Mouse (Mus musculus) E14TG2a.4 (cell line): Measurements from ENCODE around the gene Apaf1.

Experiments
- H3K27me3 ChIP-seq: 2 replicates; pipeline ENCODE4 v1.6.1; 2014; ENCODE audit warnings: low read length, control low read depth; ENCODE audit not compliant: insufficient read depth
- H3K36me3 ChIP-seq: 2 replicates; pipeline ENCODE4 v1.6.1; 2014; ENCODE audit warnings: low read length, control low read depth; ENCODE audit not compliant: insufficient read depth
- H3K4me1 ChIP-seq: replicated peaks from 2 replicates; pipeline ENCODE4 v1.6.1; 2014; ENCODE audit warnings: low read depth, low read length, control low read depth
- H3K4me3 ChIP-seq: replicated peaks from 2 replicates; pipeline ENCODE4 v1.5.1; 2014; ENCODE audit warnings: mild to moderate bottlenecking, low read length
- H3K9me3 ChIP-seq: 2 replicates; pipeline ENCODE4 v1.6.1; 2014; ENCODE audit warnings: low read length, control low read depth
- CTCF ChIP-seq: conservative IDR thresholded peaks from 2 replicates; pipeline ENCODE4 v1.5.1; 2014; ENCODE audit warnings: low read length
- NANOG ChIP-seq: IDR thresholded peaks from 2 replicates; pipeline ENCODE4 v1.6.1; 2014; ENCODE audit warnings: borderline replicate concordance, low read length, mixed read lengths
- POU5F1 ChIP-seq: IDR thresholded peaks from 2 replicates; pipeline ENCODE4 v1.6.1; 2014; ENCODE audit warnings: low read length, borderline replicate concordance

Gene Apaf1

GRCm38 (mm10) chr10:91027964-91028363, 54.6 kb downstream of the Apaf1 start:
- TF ChIP-seq POU5F1 (no peak), NANOG (no peak), CTCF (no peak)

GRCm38 (mm10) chr10:91027468-91027867, 55.1 kb downstream of the Apaf1 start:
- Histone ChIP-seq H3K27me3 (no peaks in the 10 kb centered on the region), H3K4me1 (peaks cover 18% of the 10 kb centered on the region), H3K9me3 (no peaks in the 10 kb centered on the region), H3K36me3 (peaks cover 12% of the 10 kb centered on the region), H3K4me3 (no peak overlapping the region)
- no peak for TF ChIP-seq NANOG
- no peak for TF ChIP-seq CTCF
- TF ChIP-seq POU5F1 = no peak

More at GRCm38 (mm10) chr10:91027964-91028363, 54.6 kb downstream of the Apaf1 start:
- Histone ChIP-seq H3K9me3 (no peaks in the 10 kb centered on the region), H3K4me1 (peaks cover 23% of the 10 kb centered on the region), H3K36me3 (peaks cover 12% of the 10 kb centered on the region), H3K4me3 (no peak overlapping the region), H3K27me3 (no peaks in the 10 kb centered on the region)

GRCm38 (mm10) chr10:91005858-91006538, 76.6 kb downstream of the Apaf1 start:
- Histone ChIP-seq H3K4me1 (no peaks in the 10 kb centered on the region), H3K4me3 (no peak overlapping the region), H3K36me3 (peaks cover 14% of the 10 kb centered on the region), H3K27me3 (no peaks in the 10 kb centered on the region), H3K9me3 (no peaks in the 10 kb centered on the region)
- TF ChIP-seq NANOG = no peak
- TF ChIP-seq CTCF = no peak
- TF ChIP-seq POU5F1 = no peak

- Histone ChIP-seq H3K36me3 (peaks cover 7% of the 10 kb centered on the region), H3K27me3 (no peaks in the 10 kb centered on the region), H3K4me1 (no peaks in the 10 kb centered on the region), H3K9me3 (no peaks in the 10 kb centered on the region), H3K4me3 (no peak overlapping the region)
- TF ChIP-seq NANOG = no peak
These were observed 81.1 kb downstream of the Apaf1 start for GRCm38 (mm10) chr10:91001421-91001820.

GRCm38 (mm10) chr10:90999899-91000298, 82.7 kb downstream of the Apaf1 start:
- Histone ChIP-seq H3K4me3 (no peak overlapping the region), H3K27me3 (no peaks in the 10 kb centered on the region), H3K9me3 (no peaks in the 10 kb centered on the region), H3K4me1 (no peaks in the 10 kb centered on the region), H3K36me3 (peaks cover 16% of the 10 kb centered on the region)
- TF ChIP-seq POU5F1 (no peak), CTCF (no peak), NANOG (no peak)

- H3K4me1 ChIP-seq = no peaks in the 10 kb centered on the region
- peaks cover 37% of the 10 kb centered on the region for H3K36me3 ChIP-seq
- no peaks in the 10 kb centered on the region for H3K27me3 ChIP-seq
- no peak for TF ChIP-seq CTCF
- no peak overlapping the region for H3K4me3 ChIP-seq
- H3K9me3 ChIP-seq = no peaks in the 10 kb centered on the region
These were observed 88.7 kb downstream of the Apaf1 start for GRCm38 (mm10) chr10:90993869-90994268.

GRCm38 (mm10) chr10:90992237-90992636, 90.3 kb downstream of the Apaf1 start:
- Histone ChIP-seq H3K9me3 (no peaks in the 10 kb centered on the region), H3K4me3 (no peak overlapping the region), H3K36me3 (peaks cover 36% of the 10 kb centered on the region), H3K4me1 (no peaks in the 10 kb centered on the region), H3K27me3 (no peaks in the 10 kb centered on the region)
- TF ChIP-seq NANOG (no peak), CTCF (no peak)

GRCm38 (mm10) chr10:90990340-90990739, 92.2 kb downstream of the Apaf1 start:
- no peak overlapping the region for H3K4me3 ChIP-seq
- H3K9me3 ChIP-seq = no peaks in the 10 kb centered on the region
- H3K36me3 ChIP-seq = peaks cover 25% of the 10 kb centered on the region
- H3K27me3 ChIP-seq = no peaks in the 10 kb centered on the region
- no peaks in the 10 kb centered on the region for H3K4me1 ChIP-seq
- TF ChIP-seq NANOG = no peak

GRCm38 (mm10) chr10:90983046-90983445, 99.5 kb downstream of the Apaf1 start:
- Histone ChIP-seq H3K9me3 (peaks cover 12% of the 10 kb centered on the region), H3K36me3 (no peaks in the 10 kb centered on the region), H3K4me3 (no peak overlapping the region), H3K4me1 (no peaks in the 10 kb centered on the region), H3K27me3 (no peaks in the 10 kb centered on the region)
- no peak for TF ChIP-seq NANOG
- TF ChIP-seq POU5F1 = no peak
- TF ChIP-seq CTCF = no peak

GRCm38 (mm10) chr10:90981811-90982210, 100.8 kb downstream of the Apaf1 start:
- Histone ChIP-seq H3K9me3 (peaks cover 12% of the 10 kb centered on the region), H3K27me3 (no peaks in the 10 kb centered on the region), H3K4me3 (no peak overlapping the region), H3K36me3 (no peaks in the 10 kb centered on the region), H3K4me1 (no peaks in the 10 kb centered on the region)
- TF ChIP-seq POU5F1 (no peak), CTCF (no peak), NANOG (no peak)
